Mouse (Mus musculus): ENCODE measurements around the gene Dusp2.

Dusp2 gene

GRCm38 (mm10) chr2:127336885-127337284 lies 926 bp downstream of the Dusp2 start:
- DNase-seq (ENCODE audit: low read depth, low spot score), result peak; percentile 43
- peaks cover 18% of the 10 kb centered on the region for H3K36me3 ChIP-seq (ENCODE audit: control insufficient read depth, insufficient read depth, low read length, poor library complexity, severe bottlenecking)
- H3K27me3 ChIP-seq (ENCODE audit: control insufficient read depth, insufficient read depth, low read length, poor library complexity, severe bottlenecking), result no peaks in the 10 kb centered on the region

GRCm38 (mm10) chr2:127337531-127337930 lies 1.6 kb downstream of the Dusp2 start:
- Histone ChIP-seq H3K36me3 (ENCODE audit: control insufficient read depth, insufficient read depth, low read length, poor library complexity, severe bottlenecking) (peaks cover 18% of the 10 kb centered on the region), H3K27me3 (ENCODE audit: control insufficient read depth, insufficient read depth, low read length, poor library complexity, severe bottlenecking) (no peaks in the 10 kb centered on the region)
- peak; percentile 76 for DNase-seq (ENCODE audit: low read depth, low spot score)

DNA sequence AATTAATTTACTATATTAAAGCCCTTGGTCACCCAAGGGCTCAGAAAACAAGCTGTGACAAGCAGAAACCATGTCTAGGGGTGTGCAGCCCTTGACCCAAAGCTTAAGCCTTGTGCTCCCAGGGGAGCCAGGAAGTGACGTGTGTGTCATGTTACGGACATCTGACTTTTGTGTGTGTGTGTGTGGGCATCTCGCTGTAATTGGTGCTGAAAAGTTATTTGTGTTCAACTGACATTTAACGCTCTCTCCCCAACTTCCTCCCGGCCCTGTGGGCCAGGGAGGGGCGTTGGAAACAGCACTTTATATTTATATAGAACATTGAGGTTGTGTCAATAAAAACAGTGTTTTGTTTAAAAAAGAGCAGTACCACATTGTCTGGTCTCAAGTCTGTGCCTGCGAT lies 2.1 kb downstream of the Dusp2 start:
- peak; percentile 94 for DNase-seq (ENCODE audit: low read depth, low spot score)
- H3K36me3 ChIP-seq (ENCODE audit: control insufficient read depth, insufficient read depth, low read length, poor library complexity, severe bottlenecking), result peaks cover 18% of the 10 kb centered on the region

GRCm38 (mm10) chr2:127338416-127338815 lies 2.5 kb downstream of the Dusp2 start, which contains the start of gene Astl:
TSS of gene Astl (plus strand) at chr2:127338639.
- Histone ChIP-seq H3K27me3 (ENCODE audit: control insufficient read depth, insufficient read depth, low read length, poor library complexity, severe bottlenecking) (no peaks in the 10 kb centered on the region), H3K36me3 (ENCODE audit: control insufficient read depth, insufficient read depth, low read length, poor library complexity, severe bottlenecking) (peaks cover 18% of the 10 kb centered on the region)
- DNase-seq (ENCODE audit: low read depth, low spot score), result no peak

More for the DNA sequence above, 2.1 kb downstream of the Dusp2 start:
- H3K27me3 ChIP-seq (ENCODE audit: control insufficient read depth, insufficient read depth, low read length, poor library complexity, severe bottlenecking), result no peaks in the 10 kb centered on the region

GRCm38 (mm10) chr2:127338833-127339232 lies 2.9 kb downstream of the Dusp2 start:
- Histone ChIP-seq H3K27me3 (ENCODE audit: control insufficient read depth, insufficient read depth, low read length, poor library complexity, severe bottlenecking) (no peaks in the 10 kb centered on the region), H3K36me3 (ENCODE audit: control insufficient read depth, insufficient read depth, low read length, poor library complexity, severe bottlenecking) (peaks cover 18% of the 10 kb centered on the region)
- DNase-seq (ENCODE audit: low read depth, low spot score), result peak; percentile 77

GRCm38 (mm10) chr2:127339262-127339661 lies 3.3 kb downstream of the Dusp2 start:
- DNase-seq (ENCODE audit: low read depth, low spot score), result no peak
- Histone ChIP-seq H3K27me3 (ENCODE audit: control insufficient read depth, insufficient read depth, low read length, poor library complexity, severe bottlenecking) (no peaks in the 10 kb centered on the region), H3K36me3 (ENCODE audit: control insufficient read depth, insufficient read depth, low read length, poor library complexity, severe bottlenecking) (peaks cover 18% of the 10 kb centered on the region)

GRCm38 (mm10) chr2:127341159-127341558 lies 5.2 kb downstream of the Dusp2 start:
- H3K36me3 ChIP-seq (ENCODE audit: control insufficient read depth, insufficient read depth, low read length, poor library complexity, severe bottlenecking), result peaks cover 18% of the 10 kb centered on the region
- H3K27me3 ChIP-seq (ENCODE audit: control insufficient read depth, insufficient read depth, low read length, poor library complexity, severe bottlenecking), result no peaks in the 10 kb centered on the region
- DNase-seq (ENCODE audit: low read depth, low spot score), result peak; percentile 83

GRCm38 (mm10) chr2:127346334-127346733 lies 10.4 kb downstream of the Dusp2 start:
- Histone ChIP-seq H3K36me3 (ENCODE audit: control insufficient read depth, insufficient read depth, low read length, poor library complexity, severe bottlenecking) (no peaks in the 10 kb centered on the region), H3K27me3 (ENCODE audit: control insufficient read depth, insufficient read depth, low read length, poor library complexity, severe bottlenecking) (no peaks in the 10 kb centered on the region)
- peak; percentile 71 for DNase-seq (ENCODE audit: low read depth, low spot score)

- DNase-seq (ENCODE audit: low read depth, low spot score), result no peak
- Histone ChIP-seq H3K27me3 (ENCODE audit: control insufficient read depth, insufficient read depth, low read length, poor library complexity, severe bottlenecking) (no peaks in the 10 kb centered on the region), H3K36me3 (ENCODE audit: control insufficient read depth, insufficient read depth, low read length, poor library complexity, severe bottlenecking) (no peaks in the 10 kb centered on the region)
Measured at GRCm38 (mm10) chr2:127347147-127347985, 11.4 kb downstream of the Dusp2 start.

GRCm38 (mm10) chr2:127353881-127354280 lies 17.9 kb downstream of the Dusp2 start:
- Histone ChIP-seq H3K27me3 (ENCODE audit: control insufficient read depth, insufficient read depth, low read length, poor library complexity, severe bottlenecking) (no peaks in the 10 kb centered on the region), H3K36me3 (ENCODE audit: control insufficient read depth, insufficient read depth, low read length, poor library complexity, severe bottlenecking) (no peaks in the 10 kb centered on the region)
- no peak for DNase-seq (ENCODE audit: low read depth, low spot score)

- peak; percentile 84 for DNase-seq (ENCODE audit: low read depth, low spot score)
- Histone ChIP-seq H3K27me3 (ENCODE audit: control insufficient read depth, insufficient read depth, low read length, poor library complexity, severe bottlenecking) (no peaks in the 10 kb centered on the region), H3K36me3 (ENCODE audit: control insufficient read depth, insufficient read depth, low read length, poor library complexity, severe bottlenecking) (no peaks in the 10 kb centered on the region)
Measured at GRCm38 (mm10) chr2:127362459-127363281, 26.7 kb downstream of the Dusp2 start, which contains the start of gene Adra2b. TSS of gene Adra2b (plus strand) at chr2:127363208.

- no peaks in the 10 kb centered on the region for H3K27me3 ChIP-seq (ENCODE audit: control insufficient read depth, insufficient read depth, low read length, poor library complexity, severe bottlenecking)
- peak; percentile 15 for DNase-seq (ENCODE audit: low read depth, low spot score)
Measured at GRCm38 (mm10) chr2:127363282-127363652, 27.3 kb downstream of the Dusp2 start.

DNA sequence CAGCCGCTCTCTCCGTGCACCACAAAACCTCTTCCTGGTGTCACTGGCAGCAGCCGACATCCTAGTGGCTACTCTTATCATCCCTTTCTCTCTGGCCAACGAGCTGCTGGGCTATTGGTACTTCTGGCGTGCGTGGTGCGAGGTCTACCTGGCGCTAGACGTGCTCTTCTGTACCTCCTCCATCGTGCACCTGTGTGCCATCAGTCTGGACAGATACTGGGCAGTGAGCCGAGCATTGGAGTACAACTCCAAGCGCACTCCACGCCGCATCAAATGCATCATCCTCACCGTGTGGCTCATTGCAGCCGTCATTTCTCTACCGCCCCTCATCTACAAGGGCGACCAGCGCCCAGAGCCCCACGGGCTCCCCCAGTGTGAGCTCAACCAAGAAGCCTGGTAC lies 27.7 kb downstream of the Dusp2 start:
- H3K27me3 ChIP-seq (ENCODE audit: control insufficient read depth, insufficient read depth, low read length, poor library complexity, severe bottlenecking), result no peaks in the 10 kb centered on the region
- no peaks in the 10 kb centered on the region for H3K36me3 ChIP-seq (ENCODE audit: control insufficient read depth, insufficient read depth, low read length, poor library complexity, severe bottlenecking)
- DNase-seq (ENCODE audit: low read depth, low spot score), result no peak

More at GRCm38 (mm10) chr2:127363282-127363652, 27.3 kb downstream of the Dusp2 start:
- no peaks in the 10 kb centered on the region for H3K36me3 ChIP-seq (ENCODE audit: control insufficient read depth, insufficient read depth, low read length, poor library complexity, severe bottlenecking)

DNA sequence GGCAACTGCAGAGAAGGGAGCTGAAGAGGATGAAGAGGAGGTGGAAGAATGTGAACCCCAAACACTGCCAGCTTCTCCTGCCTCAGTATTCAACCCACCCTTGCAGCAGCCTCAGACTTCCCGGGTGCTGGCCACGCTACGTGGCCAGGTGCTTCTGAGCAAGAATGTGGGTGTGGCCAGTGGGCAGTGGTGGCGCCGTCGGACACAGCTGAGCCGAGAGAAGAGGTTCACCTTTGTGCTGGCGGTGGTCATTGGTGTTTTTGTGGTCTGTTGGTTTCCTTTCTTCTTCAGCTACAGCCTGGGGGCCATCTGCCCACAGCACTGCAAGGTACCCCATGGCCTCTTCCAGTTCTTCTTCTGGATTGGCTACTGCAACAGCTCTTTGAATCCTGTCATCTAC lies 28.5 kb downstream of the Dusp2 start:
- DNase-seq (ENCODE audit: low read depth, low spot score), result no peak
- H3K27me3 ChIP-seq (ENCODE audit: control insufficient read depth, insufficient read depth, low read length, poor library complexity, severe bottlenecking), result no peaks in the 10 kb centered on the region
- no peaks in the 10 kb centered on the region for H3K36me3 ChIP-seq (ENCODE audit: control insufficient read depth, insufficient read depth, low read length, poor library complexity, severe bottlenecking)
